Mouse (Mus musculus): ENCODE results near the gene Scrg1. TPM values are rescaled to one million over a fixed set of nuclear protein-coding genes. Genes with fewer than 3 reads are reported as not detected.
A peak's percentile ranks its signal among the peaks of the same experiment; 100 is the strongest.

Gene Scrg1
- total and polyA plus RNA-seq, 2 experiments from 2014 or later: 16.3 to 35.2 TPM

DNA sequence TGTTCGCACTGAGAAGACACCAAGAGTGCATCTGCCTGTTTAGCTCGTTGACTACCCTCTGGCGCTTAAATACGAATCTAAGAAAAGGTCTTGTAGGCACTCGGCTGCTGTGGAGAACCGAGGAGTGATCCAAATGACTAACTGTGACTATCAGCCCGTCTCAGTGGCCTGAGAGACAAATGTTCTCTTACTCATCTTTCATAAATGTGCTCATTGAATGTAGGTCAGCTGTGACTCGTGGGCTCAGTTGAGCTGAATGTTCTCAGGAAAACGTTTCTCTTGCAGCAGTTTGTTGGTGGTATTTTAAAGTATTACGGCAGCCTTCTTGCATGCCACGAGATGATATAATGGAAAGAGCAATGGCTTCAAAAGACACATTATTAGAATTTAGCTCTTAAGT is 24.8 kb upstream of the Scrg1 start:
- ATAC-seq (ENCODE audit: low FRiP score) (no peak), DNase-seq (ENCODE audit: low spot score) (no peak)
- H3K4me1 ChIP-seq (ENCODE audit: insufficient read depth, low read length): no peaks in the 10 kb centered on the region
- TF ChIP-seq CTCF (IDR thresholded peaks at IDR 0.05): no peak
- peaks cover 3% of the 10 kb centered on the region; the same call in 1 of the 2 replicates for H3K27me3 ChIP-seq (ENCODE audit: insufficient read depth, low read length)
- whole genome bisulfite sequencing: 86% methylated on average over 11 of the region's 11 CpGs
- no peak overlapping the region for H3K4me2 ChIP-seq (ENCODE audit: low read depth, low read length, poor library complexity, severe bottlenecking)
- no peaks in the 10 kb centered on the region for H3K9me3 ChIP-seq (ENCODE audit: low read length)
- no peak overlapping the region for H3K4me3 ChIP-seq (ENCODE audit: low read depth, low read length)
- no peak overlapping the region for H3K9ac ChIP-seq (replicated peaks; ENCODE audit: low read length, poor library complexity, severe bottlenecking)
- no peaks in the 10 kb centered on the region for H3K36me3 ChIP-seq (ENCODE audit: insufficient read depth, low read length)
- no peak overlapping the region for H3K27ac ChIP-seq (ENCODE audit: low read depth, low read length)

DNA sequence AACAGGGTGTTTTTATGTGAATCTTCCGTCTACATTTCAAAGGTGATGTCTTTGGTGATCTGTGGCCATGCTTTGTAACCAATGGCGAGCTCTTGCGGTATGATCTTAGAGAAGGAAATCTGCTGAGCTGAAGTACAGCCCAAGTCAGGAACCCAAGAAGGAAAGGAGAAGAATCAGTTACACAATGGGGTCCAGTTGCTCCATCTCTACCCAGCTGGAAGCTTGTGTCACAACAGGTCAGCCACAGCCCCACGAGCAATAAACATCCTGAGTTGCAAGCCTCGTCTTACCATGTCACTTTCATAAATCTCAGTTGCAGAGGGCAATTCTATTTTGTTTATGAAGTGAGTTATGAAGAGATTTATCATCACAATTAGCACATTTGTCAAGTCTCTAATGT is 22.9 kb upstream of the Scrg1 start:
- TF ChIP-seq CTCF (IDR thresholded peaks at IDR 0.05): no peak
- H3K4me1 ChIP-seq (ENCODE audit: insufficient read depth, low read length): no peaks in the 10 kb centered on the region
- H3K27me3 ChIP-seq (ENCODE audit: insufficient read depth, low read length): no peaks in the 10 kb centered on the region
- no peak overlapping the region for H3K4me2 ChIP-seq (ENCODE audit: low read depth, low read length, poor library complexity, severe bottlenecking)
- no peak overlapping the region for H3K27ac ChIP-seq (ENCODE audit: low read depth, low read length)
- H3K4me3 ChIP-seq (ENCODE audit: low read depth, low read length): no peak overlapping the region
- no peak overlapping the region for H3K9ac ChIP-seq (replicated peaks; ENCODE audit: low read length, poor library complexity, severe bottlenecking)
- ATAC-seq (ENCODE audit: low FRiP score) (no peak), DNase-seq (ENCODE audit: low spot score) (no peak)
- 89% methylated on average over 5 of the region's 5 CpGs for WGBS
- H3K9me3 ChIP-seq (ENCODE audit: low read length): no peaks in the 10 kb centered on the region
- no peaks in the 10 kb centered on the region for H3K36me3 ChIP-seq (ENCODE audit: insufficient read depth, low read length)

DNA sequence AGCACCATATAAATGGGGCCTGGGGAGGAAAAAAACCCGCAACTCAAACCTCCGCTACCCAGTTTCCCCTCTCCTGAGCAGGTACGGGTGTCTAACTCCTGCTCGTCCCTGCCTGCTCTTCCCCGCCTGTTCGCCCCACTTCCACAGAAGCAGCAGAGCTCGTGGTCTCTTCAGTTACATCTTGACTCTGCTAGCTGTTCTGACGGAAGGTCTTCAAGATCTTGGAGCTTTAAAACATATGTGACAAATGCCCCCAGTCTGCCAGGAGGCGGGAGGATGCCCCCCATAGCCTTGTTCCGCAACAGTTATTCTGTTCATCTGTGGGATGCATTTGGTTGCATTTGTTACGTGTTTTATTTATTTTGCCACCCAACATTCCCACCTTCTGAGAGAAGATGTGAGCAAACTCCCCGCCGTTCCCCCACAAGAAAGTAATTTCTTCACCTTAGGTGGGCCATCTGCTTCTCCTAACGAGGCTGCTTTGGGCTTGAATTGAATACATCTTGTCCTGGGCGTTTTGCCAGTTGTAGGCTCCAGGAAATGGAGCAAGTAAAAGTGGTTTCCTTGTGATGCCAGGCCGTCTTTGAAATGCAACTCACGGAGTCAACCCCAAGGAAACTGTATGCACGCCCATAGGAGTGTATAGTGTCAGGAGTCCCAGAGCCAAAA is 19.8 kb upstream of the Scrg1 start:
- H3K36me3 ChIP-seq (ENCODE audit: insufficient read depth, low read length): no peaks in the 10 kb centered on the region
- no peaks in the 10 kb centered on the region for H3K27me3 ChIP-seq (ENCODE audit: insufficient read depth, low read length)
- no peak overlapping the region for H3K9ac ChIP-seq (replicated peaks; ENCODE audit: low read length, poor library complexity, severe bottlenecking)
- no peaks in the 10 kb centered on the region for H3K4me1 ChIP-seq (ENCODE audit: insufficient read depth, low read length)
- H3K27ac ChIP-seq (ENCODE audit: low read depth, low read length): no peak overlapping the region
- H3K9me3 ChIP-seq (ENCODE audit: low read length): no peaks in the 10 kb centered on the region
- TF ChIP-seq CTCF (IDR thresholded peaks at IDR 0.05): no peak
- DNase-seq (ENCODE audit: low spot score) (peak; percentile 85), ATAC-seq (ENCODE audit: low FRiP score) (no peak)
- 55% methylated on average over 18 of the region's 18 CpGs for WGBS
- 0 out of 2 replicates have a peak overlapping the region, but pooled peaks have one; percentile 4 for H3K4me2 ChIP-seq (ENCODE audit: low read depth, low read length, poor library complexity, severe bottlenecking)
- no peak overlapping the region for H3K4me3 ChIP-seq (ENCODE audit: low read depth, low read length)

DNA sequence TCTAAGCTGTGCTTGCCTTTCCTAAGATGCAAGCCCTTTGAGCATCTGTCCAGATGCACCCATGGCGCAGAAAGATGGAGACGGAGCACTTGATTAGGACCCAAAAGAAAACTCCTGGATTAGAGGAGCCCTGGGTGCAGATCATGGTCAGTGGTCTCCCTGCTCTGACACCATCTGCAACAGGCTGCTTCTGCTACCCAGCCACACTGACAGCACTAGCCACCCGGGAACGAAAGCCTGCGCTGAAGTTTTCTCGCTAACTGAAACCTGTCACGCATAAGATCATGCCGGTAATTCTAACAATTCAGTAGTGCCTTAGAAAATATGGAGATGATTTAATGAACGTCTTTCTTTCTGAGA is 19.3 kb upstream of the Scrg1 start:
- no peak for ATAC-seq (ENCODE audit: low FRiP score)
- H3K36me3 ChIP-seq (ENCODE audit: insufficient read depth, low read length): no peaks in the 10 kb centered on the region
- no peak overlapping the region for H3K4me2 ChIP-seq (ENCODE audit: low read depth, low read length, poor library complexity, severe bottlenecking)
- no peaks in the 10 kb centered on the region for H3K4me1 ChIP-seq (ENCODE audit: insufficient read depth, low read length)
- DNase-seq (ENCODE audit: low spot score): no peak
- no peak overlapping the region for H3K27ac ChIP-seq (ENCODE audit: low read depth, low read length)
- no peak overlapping the region for H3K9ac ChIP-seq (replicated peaks; ENCODE audit: low read length, poor library complexity, severe bottlenecking)
- 73% methylated on average over 9 of the region's 9 CpGs for WGBS
- no peaks in the 10 kb centered on the region for H3K27me3 ChIP-seq (ENCODE audit: insufficient read depth, low read length)
- H3K4me3 ChIP-seq (ENCODE audit: low read depth, low read length): no peak overlapping the region
- no peaks in the 10 kb centered on the region for H3K9me3 ChIP-seq (ENCODE audit: low read length)
- no peak for TF ChIP-seq CTCF (IDR thresholded peaks at IDR 0.05)

DNA sequence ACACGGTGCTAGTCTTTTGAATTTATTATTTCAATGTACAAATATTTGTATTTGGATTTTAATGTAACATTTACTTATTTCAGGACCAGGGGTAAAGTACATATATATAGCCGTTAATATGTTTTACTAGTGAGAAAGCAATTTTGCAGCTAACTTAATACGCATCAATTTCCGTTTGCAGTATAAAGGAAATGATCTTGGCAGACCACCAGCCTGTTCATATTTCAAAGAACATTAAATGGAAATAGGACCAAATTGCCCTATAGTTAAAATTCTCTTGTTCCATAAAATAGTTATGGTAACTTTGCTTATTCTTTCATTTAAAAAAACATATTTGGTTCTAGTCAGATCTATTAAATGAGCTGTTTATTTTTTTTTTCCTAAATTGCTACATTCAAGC is 14.6 kb upstream of the Scrg1 start:
- ATAC-seq (ENCODE audit: low FRiP score): no peak
- Histone ChIP-seq H3K9ac (replicated peaks; ENCODE audit: low read length, poor library complexity, severe bottlenecking) (no peak overlapping the region), H3K27ac (ENCODE audit: low read depth, low read length) (no peak overlapping the region), H3K4me1 (ENCODE audit: insufficient read depth, low read length) (no peaks in the 10 kb centered on the region), H3K4me3 (ENCODE audit: low read depth, low read length) (no peak overlapping the region), H3K9me3 (ENCODE audit: low read length) (no peaks in the 10 kb centered on the region), H3K4me2 (ENCODE audit: low read depth, low read length, poor library complexity, severe bottlenecking) (no peak overlapping the region), H3K27me3 (ENCODE audit: insufficient read depth, low read length) (no peaks in the 10 kb centered on the region), H3K36me3 (ENCODE audit: insufficient read depth, low read length) (no peaks in the 10 kb centered on the region)
- no peak for TF ChIP-seq CTCF (IDR thresholded peaks at IDR 0.05)
- 86% methylated on average over 4 of the region's 4 CpGs for WGBS
- no peak for DNase-seq (ENCODE audit: low spot score)

DNA sequence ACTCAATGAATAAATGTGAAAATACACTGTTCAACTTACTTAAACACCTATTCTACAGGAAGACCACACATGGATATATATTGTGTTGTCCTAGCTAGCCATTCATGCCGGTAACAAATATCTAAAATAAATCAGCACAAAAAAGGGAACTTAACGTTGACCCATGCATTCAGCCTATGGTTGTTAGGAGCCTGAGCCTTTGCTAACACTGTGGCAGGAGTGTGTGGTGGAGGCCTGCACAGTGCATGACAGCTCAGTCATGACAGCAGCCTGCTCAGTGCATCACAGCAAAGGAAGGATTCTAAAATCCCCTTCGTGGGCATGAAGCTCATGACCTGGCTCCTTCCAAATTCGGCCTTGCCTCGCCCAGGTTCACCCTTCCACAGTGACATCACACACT is 14.2 kb upstream of the Scrg1 start:
- TF ChIP-seq CTCF (IDR thresholded peaks at IDR 0.05): no peak
- Histone ChIP-seq H3K27ac (ENCODE audit: low read depth, low read length) (no peak overlapping the region), H3K4me2 (ENCODE audit: low read depth, low read length, poor library complexity, severe bottlenecking) (no peak overlapping the region), H3K4me1 (ENCODE audit: insufficient read depth, low read length) (no peaks in the 10 kb centered on the region), H3K9ac (replicated peaks; ENCODE audit: low read length, poor library complexity, severe bottlenecking) (no peak overlapping the region), H3K4me3 (ENCODE audit: low read depth, low read length) (no peak overlapping the region), H3K9me3 (ENCODE audit: low read length) (no peaks in the 10 kb centered on the region), H3K27me3 (ENCODE audit: insufficient read depth, low read length) (no peaks in the 10 kb centered on the region), H3K36me3 (ENCODE audit: insufficient read depth, low read length) (no peaks in the 10 kb centered on the region)
- ATAC-seq (ENCODE audit: low FRiP score): no peak
- WGBS: 85% methylated on average over 5 of the region's 5 CpGs
- DNase-seq (ENCODE audit: low spot score): no peak

Data from midbrain, postnatal 0 days (tissue).